Mouse (Mus musculus) left cerebral cortex, postnatal 4 days (tissue): Measurements from ENCODE around the gene Snx10. TPM values are rescaled to one million over a fixed set of nuclear protein-coding genes. Genes with fewer than 3 reads are reported as not detected.

ENCODE experiments used
- DNase-seq: peaks from one replicate; pipeline ENCODE4 v3.0.0-alpha.2; 2022
- intact Hi-C: fragments of 180-260 bp; cut with DNase I; formaldehyde crosslinking; loops from one replicate; pipeline ENCODE4 v1.15.1; 2025
- microRNA-seq: library from miRNA; unstranded; fragments of <30 nt; microRNA quantifications from one replicate; pipeline ENCODE4 v1.2.0, GENCODE M21; 2022
- total RNA-seq, 2 experiments: library from RNA; stranded (reverse); gene quantifications; 2 replicates each; pipeline ENCODE4 v1.2.3; 2021

Gene Snx10
- total RNA-seq, 2 experiments from 2014 or later = 89.6 to 97.9 TPM

GRCm38 (mm10) chr6:51632928-51633662 is 109.4 kb downstream of the Snx10 start:
- no peak for DNase-seq
- intact Hi-C loops = no loop called here

- DNase-seq = no peak
- intact Hi-C loops = no loop called here
Measured at GRCm38 (mm10) chr6:51633663-51634362, 110.1 kb downstream of the Snx10 start.

- DNase-seq = no peak
- intact Hi-C loops = no loop called here
Measured at GRCm38 (mm10) chr6:51636019-51636568, 112.4 kb downstream of the Snx10 start.

Small RNA genes lying within 50 kb of the gene (microRNA-seq; reads per million reads assigned to microRNA genes)
- not detected for gene Gm22914

Other genes starting within 250 kb of the Snx10 start
- 10 to 100 TPM; 18.3 to 19.2 TPM for gene Nfe2l3, start 91.2 kb upstream of the Snx10 start, total RNA-seq
- gene Hnrnpa2b1, start 54.0 kb upstream of the Snx10 start, total RNA-seq = 100 to 1,000 TPM; 795 to 816 TPM
- gene Cbx3, start 53.5 kb upstream of the Snx10 start, total RNA-seq = 100 to 1,000 TPM; 209 to 222 TPM